Mouse (Mus musculus) midbrain, embryonic 13.5 days (tissue): ENCODE measurements around the gene 9130213A22Rik. TPM values are rescaled to one million over a fixed set of nuclear protein-coding genes. Genes with fewer than 3 reads are reported as not detected.
A peak's percentile ranks its signal among the peaks of the same experiment; 100 is the strongest.

ENCODE experiments used
- ATAC-seq: fragments of 200-750 bp; cut with Nextera tagmentation; 2 replicates; pipeline ENCODE4 v1.8.0; 2017; ENCODE audit warnings: mild to moderate bottlenecking, moderate TSS enrichment, moderate library complexity
- H3K27ac ChIP-seq: fragments of 300-500 bp; sonication (generic); 2 replicates; pipeline ENCODE4 v1.5.1; 2015; ENCODE audit warnings: inconsistent platforms, mild to moderate bottlenecking, moderate library complexity
- H3K27me3 ChIP-seq: fragments of 300-500 bp; sonication (generic); 2 replicates; pipeline ENCODE4 v1.6.1; 2015; ENCODE audit warnings: mild to moderate bottlenecking, inconsistent platforms
- H3K36me3 ChIP-seq: fragments of 300-500 bp; sonication (generic); 2 replicates; pipeline ENCODE4 v1.6.1; 2015; ENCODE audit warnings: mild to moderate bottlenecking, inconsistent platforms
- H3K4me1 ChIP-seq: fragments of 300-500 bp; sonication (generic); replicated peaks from 2 replicates; pipeline ENCODE4 v1.6.1; 2015; ENCODE audit warnings: inconsistent platforms
- H3K4me2 ChIP-seq: fragments of 300-500 bp; sonication (generic); replicated peaks from 2 replicates; pipeline ENCODE4 v1.6.1; 2015; ENCODE audit warnings: moderate library complexity, mild to moderate bottlenecking, inconsistent platforms
- H3K4me3 ChIP-seq: fragments of 300-500 bp; sonication (generic); replicated peaks from 2 replicates; pipeline ENCODE4 v1.5.1; 2015; ENCODE audit warnings: mild to moderate bottlenecking, inconsistent platforms
- H3K9ac ChIP-seq: fragments of 300-500 bp; sonication (generic); replicated peaks from 2 replicates; pipeline ENCODE4 v1.6.1; 2015; ENCODE audit warnings: mild to moderate bottlenecking, inconsistent platforms
- H3K9me3 ChIP-seq: fragments of 300-500 bp; sonication (generic); 2 replicates; pipeline ENCODE4 v1.6.1; 2016; ENCODE audit warnings: mild to moderate bottlenecking, inconsistent platforms
- WGBS: fragments of 180-500 bp; shearing (Covaris S2); methylation state at CpG from one replicate; pipeline ENCODE4 v1.1.7; 2015; 5-methylcytosine and 5-hydroxymethylcytosine counted together
- polyA plus RNA-seq: library from polyadenylated mRNA; unstranded; fragments of >200 nt; fragmentation: Nextera tagmentation; extraction: Ambion mirVana; gene quantifications from 2 replicates; pipeline ENCODE4 v1.2.1, GENCODE M21; 2015

9130213A22Rik gene
- polyA plus RNA-seq, 1 experiment from 2014 or later, result not detected

GRCm38 (mm10) chr11:69111865-69112264 is 10.5 kb downstream of the 9130213A22Rik start:
- H3K4me2 ChIP-seq, result peak overlapping the region; percentile 55; the same call in 1 of the 2 replicates
- H3K4me3 ChIP-seq, result no peak overlapping the region
- H3K4me1 ChIP-seq, result peaks cover 16% of the 10 kb centered on the region
- no peak overlapping the region for H3K27ac ChIP-seq
- no peak for ATAC-seq
- 0 out of 2 replicates have a peak overlapping the region, but pooled peaks have one; percentile 1 for H3K9ac ChIP-seq
- H3K9me3 ChIP-seq, result no peaks in the 10 kb centered on the region
- WGBS, result 61% methylated on average over 4 of the region's 4 CpGs
- H3K36me3 ChIP-seq, result peaks cover 28% of the 10 kb centered on the region
- H3K27me3 ChIP-seq, result peaks cover 34% of the 10 kb centered on the region

GRCm38 (mm10) chr11:69111051-69111810 is 11.2 kb downstream of the 9130213A22Rik start:
- 0 out of 2 replicates have a peak, but pooled peaks have one; percentile 12 for ATAC-seq
- 6% methylated on average over 21 of the region's 21 CpGs for WGBS
- peak overlapping the region; percentile 55 for H3K4me2 ChIP-seq
- H3K36me3 ChIP-seq, result peaks cover 33% of the 10 kb centered on the region
- peak overlapping the region; percentile 48 for H3K4me3 ChIP-seq
- H3K9me3 ChIP-seq, result no peaks in the 10 kb centered on the region
- H3K27me3 ChIP-seq, result peaks cover 27% of the 10 kb centered on the region
- H3K27ac ChIP-seq, result no peak overlapping the region
- H3K9ac ChIP-seq, result peak overlapping the region; percentile 1
- peaks cover 14% of the 10 kb centered on the region; the same call in 1 of the 2 replicates for H3K4me1 ChIP-seq

- peaks cover 20% of the 10 kb centered on the region for H3K27me3 ChIP-seq
- peak; percentile 71 for ATAC-seq
- no peaks in the 10 kb centered on the region for H3K9me3 ChIP-seq
- peaks cover 41% of the 10 kb centered on the region for H3K36me3 ChIP-seq
- H3K27ac ChIP-seq, result no peak overlapping the region
- H3K9ac ChIP-seq, result peak overlapping the region; percentile 28
- under 1% methylated on average over 30 of the region's 30 CpGs for WGBS
- H3K4me3 ChIP-seq, result peak overlapping the region; percentile 48
- H3K4me1 ChIP-seq, result peaks cover 14% of the 10 kb centered on the region; the same call in 1 of the 2 replicates
- peak overlapping the region; percentile 55 for H3K4me2 ChIP-seq
Measured at GRCm38 (mm10) chr11:69110319-69111046, 11.9 kb downstream of the 9130213A22Rik start.

GRCm38 (mm10) chr11:69109032-69109900 is 13.1 kb downstream of the 9130213A22Rik start:
- H3K4me1 ChIP-seq, result peaks cover 14% of the 10 kb centered on the region; the same call in 1 of the 2 replicates
- H3K4me3 ChIP-seq, result no peak overlapping the region
- H3K9ac ChIP-seq, result no peak overlapping the region; the same call in 1 of the 2 replicates
- H3K9me3 ChIP-seq, result no peaks in the 10 kb centered on the region
- H3K27ac ChIP-seq, result no peak overlapping the region
- peaks cover 53% of the 10 kb centered on the region for H3K36me3 ChIP-seq
- 80% methylated on average over 13 of the region's 13 CpGs for WGBS
- peaks cover 15% of the 10 kb centered on the region; the same call in 1 of the 2 replicates for H3K27me3 ChIP-seq
- H3K4me2 ChIP-seq, result no peak overlapping the region
- peak; percentile 32; the same call in 1 of the 2 replicates for ATAC-seq

GRCm38 (mm10) chr11:69108223-69108622 is 14.2 kb downstream of the 9130213A22Rik start:
- WGBS, result 93% methylated on average over 9 of the region's 9 CpGs
- H3K4me2 ChIP-seq, result no peak overlapping the region
- H3K27me3 ChIP-seq, result peaks cover 12% of the 10 kb centered on the region; the same call in 1 of the 2 replicates
- H3K27ac ChIP-seq, result no peak overlapping the region
- no peaks in the 10 kb centered on the region for H3K9me3 ChIP-seq
- ATAC-seq, result no peak
- H3K4me1 ChIP-seq, result peaks cover 14% of the 10 kb centered on the region; the same call in 1 of the 2 replicates
- H3K4me3 ChIP-seq, result no peak overlapping the region
- peaks cover 63% of the 10 kb centered on the region for H3K36me3 ChIP-seq
- no peak overlapping the region for H3K9ac ChIP-seq

- no peak for ATAC-seq
Measured at GRCm38 (mm10) chr11:69107676-69108075, 14.7 kb downstream of the 9130213A22Rik start.

GRCm38 (mm10) chr11:69106842-69107241 is 15.5 kb downstream of the 9130213A22Rik start:
- Histone ChIP-seq H3K9me3 (no peaks in the 10 kb centered on the region), H3K27me3 (peaks cover 2% of the 10 kb centered on the region; the same call in 1 of the 2 replicates), H3K36me3 (peaks cover 77% of the 10 kb centered on the region), H3K4me2 (no peak overlapping the region), H3K4me3 (no peak overlapping the region), H3K9ac (no peak overlapping the region), H3K4me1 (peaks cover 8% of the 10 kb centered on the region; the same call in 1 of the 2 replicates), H3K27ac (no peak overlapping the region)
- 84% methylated on average over 11 of the region's 11 CpGs for WGBS
- ATAC-seq, result no peak

More at GRCm38 (mm10) chr11:69107676-69108075, 14.7 kb downstream of the 9130213A22Rik start:
- Histone ChIP-seq H3K27ac (no peak overlapping the region), H3K9ac (no peak overlapping the region), H3K9me3 (no peaks in the 10 kb centered on the region), H3K4me2 (no peak overlapping the region), H3K27me3 (peaks cover 10% of the 10 kb centered on the region; the same call in 1 of the 2 replicates), H3K4me3 (no peak overlapping the region), H3K36me3 (peaks cover 69% of the 10 kb centered on the region), H3K4me1 (peaks cover 12% of the 10 kb centered on the region; the same call in 1 of the 2 replicates)
- WGBS, result 90% methylated on average over 11 of the region's 11 CpGs

- H3K4me3 ChIP-seq, result no peak overlapping the region
- H3K27me3 ChIP-seq, result no peaks in the 10 kb centered on the region
- no peak overlapping the region for H3K9ac ChIP-seq
- 94% methylated on average over 11 of the region's 11 CpGs for WGBS
- 0 out of 2 replicates have a peak, but pooled peaks cover 3% of the 10 kb centered on the region for H3K4me1 ChIP-seq
- no peaks in the 10 kb centered on the region for H3K9me3 ChIP-seq
- peaks cover 82% of the 10 kb centered on the region for H3K36me3 ChIP-seq
- no peak overlapping the region for H3K27ac ChIP-seq
- ATAC-seq, result no peak
- H3K4me2 ChIP-seq, result no peak overlapping the region
Measured at GRCm38 (mm10) chr11:69106299-69106698, 16.1 kb downstream of the 9130213A22Rik start.

- WGBS, result 82% methylated on average over 2 of the region's 2 CpGs
- H3K27me3 ChIP-seq, result no peaks in the 10 kb centered on the region
- no peak overlapping the region for H3K4me3 ChIP-seq
- no peaks in the 10 kb centered on the region for H3K9me3 ChIP-seq
- peaks cover 87% of the 10 kb centered on the region for H3K36me3 ChIP-seq
- ATAC-seq, result no peak
- H3K4me1 ChIP-seq, result peaks cover 2% of the 10 kb centered on the region; the same call in 1 of the 2 replicates
- H3K4me2 ChIP-seq, result no peak overlapping the region
- no peak overlapping the region for H3K27ac ChIP-seq
- no peak overlapping the region for H3K9ac ChIP-seq
Measured at GRCm38 (mm10) chr11:69105796-69106195, 16.6 kb downstream of the 9130213A22Rik start.

GRCm38 (mm10) chr11:69105227-69105626 is 17.2 kb downstream of the 9130213A22Rik start:
- ATAC-seq, result no peak
- H3K9ac ChIP-seq, result no peak overlapping the region
- H3K36me3 ChIP-seq, result peaks cover 90% of the 10 kb centered on the region

GRCm38 (mm10) chr11:69104487-69104886 is 17.9 kb downstream of the 9130213A22Rik start:
- H3K4me3 ChIP-seq, result no peak overlapping the region
- WGBS, result 93% methylated on average over 14 of the region's 14 CpGs
- no peak for ATAC-seq
- H3K9ac ChIP-seq, result no peak overlapping the region
- no peak overlapping the region for H3K27ac ChIP-seq
- H3K9me3 ChIP-seq, result no peaks in the 10 kb centered on the region
- H3K4me2 ChIP-seq, result no peak overlapping the region
- H3K4me1 ChIP-seq, result peaks cover 15% of the 10 kb centered on the region
- H3K27me3 ChIP-seq, result no peaks in the 10 kb centered on the region
- peaks cover 88% of the 10 kb centered on the region for H3K36me3 ChIP-seq

More at GRCm38 (mm10) chr11:69105227-69105626, 17.2 kb downstream of the 9130213A22Rik start:
- no peaks in the 10 kb centered on the region for H3K9me3 ChIP-seq
- 93% methylated on average over 6 of the region's 6 CpGs for WGBS
- peaks cover 8% of the 10 kb centered on the region for H3K4me1 ChIP-seq
- no peak overlapping the region for H3K4me2 ChIP-seq
- no peak overlapping the region for H3K4me3 ChIP-seq
- H3K27ac ChIP-seq, result no peak overlapping the region
- no peaks in the 10 kb centered on the region for H3K27me3 ChIP-seq
